Mouse (Mus musculus): Measurements from ENCODE around the gene Orc3. TPM values are rescaled to one million over a fixed set of nuclear protein-coding genes. Genes with fewer than 3 reads are reported as not detected.

Orc3 gene
- polyA plus RNA-seq, 1 experiment: 46.0 TPM

GRCm38 (mm10) chr4:34555604-34556003 lies 59.1 kb downstream of the Orc3 start:
- Histone ChIP-seq H3K4me3 (ENCODE audit: insufficient read depth, low read depth, low read length) (no peak overlapping the region), H3K4me1 (ENCODE audit: control insufficient read depth, insufficient read depth, insufficient read length, low read length) (peaks cover 21% of the 10 kb centered on the region), H3K27ac (replicated peaks; ENCODE audit: low read depth, low read length) (no peak overlapping the region; the same call in 1 of the 2 replicates)

DNA sequence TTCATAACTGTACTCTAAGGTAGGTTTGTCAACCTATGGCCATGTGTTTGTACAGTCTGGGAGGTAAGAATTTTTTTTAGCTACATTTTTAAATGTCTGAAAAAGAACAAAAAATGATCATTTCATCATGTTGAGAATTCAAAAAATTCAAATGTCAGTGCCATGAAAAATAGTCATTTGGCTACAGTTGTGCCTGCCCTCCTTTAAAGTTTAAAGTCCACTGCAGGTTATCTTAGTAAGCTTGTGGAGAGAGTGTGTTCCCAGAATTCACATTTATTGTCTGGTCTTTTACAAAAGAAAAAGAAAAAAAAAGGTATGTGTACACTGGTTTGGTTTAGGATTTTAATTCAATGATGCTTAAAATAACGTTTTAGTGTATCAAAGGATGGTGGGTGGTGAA lies 60.1 kb downstream of the Orc3 start:
- no peak overlapping the region for H3K27ac ChIP-seq (replicated peaks; ENCODE audit: low read depth, low read length)
- H3K4me1 ChIP-seq (ENCODE audit: control insufficient read depth, insufficient read depth, insufficient read length, low read length): peaks cover 21% of the 10 kb centered on the region
- H3K4me3 ChIP-seq (ENCODE audit: insufficient read depth, low read depth, low read length): no peak overlapping the region

- Histone ChIP-seq H3K4me1 (ENCODE audit: control insufficient read depth, insufficient read depth, insufficient read length, low read length) (peaks cover 15% of the 10 kb centered on the region), H3K4me3 (ENCODE audit: insufficient read depth, low read depth, low read length) (peak overlapping the region; percentile 96), H3K27ac (replicated peaks; ENCODE audit: low read depth, low read length) (peak overlapping the region; percentile 89; the same call in 1 of the 2 replicates)
These were observed 62.8 kb downstream of the Orc3 start for GRCm38 (mm10) chr4:34551966-34552365.

DNA sequence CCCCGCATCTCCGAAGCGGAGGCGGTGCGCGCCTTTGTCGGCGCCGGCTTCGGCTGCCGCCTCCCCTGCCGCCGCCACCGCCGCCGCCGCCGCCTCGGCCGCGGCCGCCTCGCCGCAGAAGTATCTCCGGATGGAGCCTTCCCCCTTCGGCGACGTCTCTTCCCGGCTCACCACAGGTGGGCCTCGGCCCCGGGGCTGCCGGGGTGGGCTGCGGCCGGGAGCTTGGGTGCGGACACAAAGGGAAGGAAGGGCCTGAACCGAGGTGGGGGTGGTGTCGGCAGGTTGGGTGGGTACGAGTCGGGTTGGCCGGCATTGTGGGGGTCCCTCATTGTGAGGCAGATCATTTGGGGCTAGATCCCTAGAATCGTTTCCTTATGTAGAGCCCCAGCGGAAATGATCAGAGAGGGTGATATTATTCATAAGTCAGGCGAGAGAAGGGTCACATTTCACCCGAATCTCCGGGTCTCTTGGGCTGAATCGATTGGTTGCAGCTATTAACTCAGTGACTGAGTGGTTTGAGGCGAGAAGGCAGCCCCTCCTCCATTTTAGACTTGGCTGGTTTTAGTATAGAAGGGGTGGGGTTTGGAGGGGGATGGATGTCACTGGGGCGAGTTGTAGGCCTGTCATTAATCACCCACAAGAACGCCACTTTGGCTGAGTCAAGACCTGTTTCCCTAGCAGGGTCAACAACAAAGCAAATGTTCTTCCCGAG lies 63.5 kb downstream of the Orc3 start:
- peak overlapping the region; percentile 89 for H3K27ac ChIP-seq (replicated peaks; ENCODE audit: low read depth, low read length)
- peak overlapping the region; percentile 96 for H3K4me3 ChIP-seq (ENCODE audit: insufficient read depth, low read depth, low read length)
- H3K4me1 ChIP-seq (ENCODE audit: control insufficient read depth, insufficient read depth, insufficient read length, low read length): peaks cover 14% of the 10 kb centered on the region

DNA sequence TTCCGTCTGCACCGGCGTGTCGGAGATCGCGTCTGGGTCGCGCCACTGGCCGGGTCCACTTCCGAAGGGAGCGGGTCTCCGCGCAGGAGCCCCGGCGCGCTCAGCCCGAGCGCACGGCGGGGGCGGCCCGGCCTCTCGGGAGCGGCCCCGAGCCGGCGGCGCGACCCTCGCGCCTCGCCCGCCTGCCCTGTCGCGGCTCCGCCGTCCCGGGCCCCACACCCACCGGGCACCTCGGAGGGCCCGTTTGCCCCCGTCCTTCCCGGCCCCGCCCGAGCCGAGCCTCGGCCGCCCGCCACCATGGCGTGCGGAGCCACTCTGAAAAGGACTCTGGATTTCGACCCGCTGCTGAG lies 64.0 kb downstream of the Orc3 start, which contains the start of gene Akirin2:
Akirin2 (plus strand) TSS at position 190 of the 350 bp plus-strand sequence.
- Histone ChIP-seq H3K4me1 (ENCODE audit: control insufficient read depth, insufficient read depth, insufficient read length, low read length) (peaks cover 13% of the 10 kb centered on the region), H3K27ac (replicated peaks; ENCODE audit: low read depth, low read length) (peak within 1 kb of the TSS; percentile 89), H3K4me3 (ENCODE audit: insufficient read depth, low read depth, low read length) (peak within 1 kb of the TSS; percentile 96)

GRCm38 (mm10) chr4:34549981-34550747 lies 64.6 kb downstream of the Orc3 start:
- Histone ChIP-seq H3K27ac (replicated peaks; ENCODE audit: low read depth, low read length) (peak overlapping the region; percentile 89), H3K4me1 (ENCODE audit: control insufficient read depth, insufficient read depth, insufficient read length, low read length) (peaks cover 7% of the 10 kb centered on the region), H3K4me3 (ENCODE audit: insufficient read depth, low read depth, low read length) (peak overlapping the region; percentile 96)

GRCm38 (mm10) chr4:34529941-34530340 lies 84.8 kb downstream of the Orc3 start:
- H3K4me1 ChIP-seq (ENCODE audit: control insufficient read depth, insufficient read depth, insufficient read length, low read length): no peaks in the 10 kb centered on the region
- no peak overlapping the region for H3K27ac ChIP-seq (replicated peaks; ENCODE audit: low read depth, low read length)
- H3K4me3 ChIP-seq (ENCODE audit: insufficient read depth, low read depth, low read length): no peak overlapping the region

DNA sequence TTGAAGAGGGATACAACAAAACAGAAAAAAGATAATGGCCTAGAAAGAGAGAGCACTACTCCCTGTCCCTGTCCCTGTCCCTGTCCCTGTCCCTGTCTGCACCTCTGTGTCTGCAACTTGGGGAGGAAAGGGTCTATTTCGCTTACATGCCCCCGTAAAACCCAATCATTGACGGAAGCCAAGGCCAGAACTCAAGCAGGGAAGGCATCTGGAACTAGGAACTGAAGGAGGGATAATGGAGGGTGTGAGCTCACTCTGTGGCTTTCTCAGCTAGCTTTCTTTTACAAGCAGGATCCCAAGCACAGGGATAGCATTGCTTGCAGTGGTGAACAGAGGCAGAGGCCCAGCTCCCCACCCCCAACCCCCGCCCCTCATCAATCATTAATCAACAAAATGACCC lies 85.4 kb downstream of the Orc3 start:
- Histone ChIP-seq H3K4me3 (ENCODE audit: insufficient read depth, low read depth, low read length) (no peak overlapping the region), H3K4me1 (ENCODE audit: control insufficient read depth, insufficient read depth, insufficient read length, low read length) (no peaks in the 10 kb centered on the region), H3K27ac (replicated peaks; ENCODE audit: low read depth, low read length) (no peak overlapping the region)

DNA sequence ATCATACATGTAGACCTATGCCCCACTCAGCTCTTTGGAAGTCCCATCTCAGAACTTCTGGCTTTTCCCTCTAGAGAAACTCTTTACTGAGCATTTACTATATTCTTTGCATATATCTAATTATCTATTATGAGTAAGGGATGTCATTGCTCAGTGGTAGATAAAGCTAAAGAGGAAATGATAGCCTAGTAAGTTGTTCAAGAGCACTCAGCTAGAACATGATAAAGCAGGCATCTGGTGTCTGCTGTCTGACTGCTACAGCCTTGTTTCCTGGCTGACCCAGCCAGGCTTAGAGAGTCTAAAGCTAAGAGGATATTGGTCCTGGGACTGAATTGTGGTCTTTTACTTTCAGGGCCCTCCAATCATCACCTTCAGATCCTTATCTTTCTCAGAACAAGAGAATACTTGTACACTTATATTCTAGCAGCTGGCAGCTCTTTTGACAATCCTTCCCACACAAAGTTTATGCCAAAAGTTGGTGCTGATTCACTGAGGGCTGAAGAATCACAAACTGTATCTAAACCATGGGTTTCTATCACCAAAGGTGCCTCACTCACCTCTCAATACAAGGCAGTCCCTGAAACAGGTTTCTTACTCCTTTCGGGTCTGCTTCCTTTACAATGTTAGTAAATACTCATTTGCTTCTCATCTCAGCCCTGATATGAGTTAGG lies 86.2 kb downstream of the Orc3 start:
- H3K4me1 ChIP-seq (ENCODE audit: control insufficient read depth, insufficient read depth, insufficient read length, low read length): no peaks in the 10 kb centered on the region
- H3K4me3 ChIP-seq (ENCODE audit: insufficient read depth, low read depth, low read length): no peak overlapping the region
- no peak overlapping the region for H3K27ac ChIP-seq (replicated peaks; ENCODE audit: low read depth, low read length)

DNA sequence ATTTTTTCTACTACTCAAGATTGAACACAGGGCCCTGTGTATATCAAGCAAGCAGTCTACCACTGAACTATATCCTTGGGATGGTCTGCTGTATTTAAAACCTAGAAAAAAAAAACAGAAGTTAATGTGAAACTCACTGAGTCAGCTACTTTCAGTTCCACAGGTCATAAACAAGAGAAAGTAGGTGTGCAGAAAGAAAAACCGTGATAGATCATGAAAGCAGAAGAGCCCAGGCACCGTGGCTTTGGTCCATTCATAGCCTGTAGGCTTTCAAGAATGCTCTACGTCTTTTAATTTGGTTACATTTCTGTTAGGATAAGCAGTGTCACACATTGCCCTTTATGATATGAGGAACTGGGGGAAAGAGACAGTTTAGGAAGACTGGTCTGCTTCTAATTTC lies 88.0 kb downstream of the Orc3 start:
- Histone ChIP-seq H3K4me3 (ENCODE audit: insufficient read depth, low read depth, low read length) (no peak overlapping the region), H3K4me1 (ENCODE audit: control insufficient read depth, insufficient read depth, insufficient read length, low read length) (no peaks in the 10 kb centered on the region), H3K27ac (replicated peaks; ENCODE audit: low read depth, low read length) (no peak overlapping the region)

GRCm38 (mm10) chr4:34523586-34523985 lies 91.2 kb downstream of the Orc3 start:
- H3K4me1 ChIP-seq (ENCODE audit: control insufficient read depth, insufficient read depth, insufficient read length, low read length): no peaks in the 10 kb centered on the region
- H3K4me3 ChIP-seq (ENCODE audit: insufficient read depth, low read depth, low read length): no peak overlapping the region
- no peak overlapping the region for H3K27ac ChIP-seq (replicated peaks; ENCODE audit: low read depth, low read length)

- H3K4me3 ChIP-seq (ENCODE audit: insufficient read depth, low read depth, low read length): no peak overlapping the region
- H3K27ac ChIP-seq (replicated peaks; ENCODE audit: low read depth, low read length): no peak overlapping the region
- H3K4me1 ChIP-seq (ENCODE audit: control insufficient read depth, insufficient read depth, insufficient read length, low read length): no peaks in the 10 kb centered on the region
These were observed 91.9 kb downstream of the Orc3 start for GRCm38 (mm10) chr4:34522846-34523245.

Other genes with a start within 250 kb of the Orc3 start
- gene Akirin2, start 64.0 kb downstream of the Orc3 start, polyA plus RNA-seq (2012; ENCODE audit: insufficient read depth, insufficient read length, missing spikeins): 31.4 and 41.0 TPM in 2 replicates
- 29.2 and 29.9 TPM in 2 replicates for gene Rars2, start within 50 bp of the Orc3 start, polyA plus RNA-seq (2012; ENCODE audit: insufficient read depth, insufficient read length, missing spikeins)
- gene Slc35a1, start 72.5 kb upstream of the Orc3 start, polyA plus RNA-seq (2012; ENCODE audit: insufficient read depth, insufficient read length, missing spikeins): 16.0 and 17.7 TPM in 2 replicates
- not detected in 2 replicates for gene Cfap206, start 115.3 kb upstream of the Orc3 start, polyA plus RNA-seq (2012; ENCODE audit: insufficient read depth, insufficient read length, missing spikeins)
- gene Gm136, start 141.3 kb upstream of the Orc3 start, polyA plus RNA-seq (2012; ENCODE audit: insufficient read depth, insufficient read length, missing spikeins): not detected in 2 replicates
- gene Smim8, start 163.5 kb upstream of the Orc3 start, polyA plus RNA-seq (2012; ENCODE audit: insufficient read depth, insufficient read length, missing spikeins): 86.7 and 95.6 TPM in 2 replicates

Data from brown adipose tissue, adult 24 weeks (tissue).